Comparison of ENCODE assay signal across 11 mouse cellular contexts in the genomic region with DNA sequence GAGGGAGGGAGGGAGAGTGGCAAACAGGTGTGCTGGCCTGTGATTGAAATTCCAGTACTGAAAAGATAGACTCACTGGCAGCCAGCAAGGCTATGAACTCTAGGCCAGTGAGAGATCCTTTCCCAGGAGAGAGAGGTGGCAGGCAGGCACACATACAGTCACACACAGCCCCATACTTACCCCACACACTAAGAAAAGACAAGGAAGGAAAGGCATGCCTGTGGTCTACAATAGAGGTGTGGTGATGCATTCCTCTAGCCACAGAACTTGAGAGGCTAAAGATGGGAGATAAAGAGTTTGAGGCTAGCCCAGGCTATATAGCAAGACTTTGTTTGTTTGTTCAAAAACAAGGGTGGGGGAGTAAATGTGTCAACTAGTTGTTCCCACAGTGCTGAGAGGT. TPM values are rescaled to one million over a fixed set of nuclear protein-coding genes. Genes with fewer than 3 reads are reported as not detected.
A peak's percentile ranks its signal among the peaks of the same experiment; 100 is the strongest.
DNase-seq lines count a peak whose midpoint lies in the region; ATAC-seq and TF ChIP-seq lines count a peak whose summit lies in the region.
"Had no signal": no experiment of that assay in that cellular context is flagged by ENCODE, and none has a peak within 500 bp of the region (broad histone marks: within the 10 kb centered on the region; RNA-seq: fewer than 3 reads in every experiment).

No protein-coding gene starts in this region.

- DNase-seq in heart, postnatal 36 days = no peak
- DNase-seq in midbrain, postnatal 0 days (ENCODE audit: low spot score) = no peak
- no peak for DNase-seq in hindbrain, postnatal 0 days (ENCODE audit: low spot score)
- DNase-seq in frontal cortex, postnatal 25 days (ENCODE audit: low spot score in 2 of 2) = no peak
- DNase-seq in cerebellum, postnatal 25 days = no peak
- no peak for DNase-seq in gastrocnemius, postnatal 4 days (ENCODE audit: low spot score in 2 of 2)
- DNase-seq: gastrocnemius, postnatal 36 days; midbrain, embryonic 14.5 days had no signal

- no peak for TF ChIP-seq CTCF in midbrain, postnatal 0 days (IDR thresholded peaks at IDR 0.05)
- no peak for TF ChIP-seq CTCF in hindbrain, postnatal 0 days (IDR thresholded peaks at IDR 0.05; ENCODE audit: low read depth)

- intact Hi-C loops in heart, postnatal 36 days (cut with DNase I) = no loop called here

- no peaks in the 10 kb centered on the region for H3K36me3 ChIP-seq in heart, embryonic 15.5 days
- no peaks in the 10 kb centered on the region for H3K36me3 ChIP-seq in midbrain, embryonic 12.5 days
- no peaks in the 10 kb centered on the region for H3K36me3 ChIP-seq in midbrain, postnatal 0 days (ENCODE audit: insufficient read depth, low read length)
- H3K36me3 ChIP-seq in hindbrain, postnatal 0 days (ENCODE audit: insufficient read depth, low read length) = no peaks in the 10 kb centered on the region

- no peak overlapping the region for H3K9ac ChIP-seq in heart, embryonic 15.5 days
- no peak overlapping the region for H3K9ac ChIP-seq in midbrain, embryonic 12.5 days (replicated peaks)
- H3K9ac ChIP-seq in midbrain, postnatal 0 days (replicated peaks; ENCODE audit: low read length, poor library complexity, severe bottlenecking) = no peak overlapping the region
- H3K9ac ChIP-seq in hindbrain, postnatal 0 days (replicated peaks; ENCODE audit: low read length) = no peak overlapping the region

- H3K27ac ChIP-seq in heart, embryonic 15.5 days = peak overlapping the region; percentile 61
- 0 out of 2 replicates have a peak overlapping the region, but pooled peaks have one; percentile 49 for H3K27ac ChIP-seq in midbrain, embryonic 12.5 days (replicated peaks)
- no peak overlapping the region for H3K27ac ChIP-seq in midbrain, postnatal 0 days (ENCODE audit: low read depth, low read length)
- H3K27ac ChIP-seq in hindbrain, postnatal 0 days = peak overlapping the region; percentile 20; the same call in 1 of the 2 replicates

- no peak overlapping the region for H3K4me3 ChIP-seq in heart, embryonic 15.5 days
- no peak overlapping the region for H3K4me3 ChIP-seq in midbrain, embryonic 12.5 days
- H3K4me3 ChIP-seq in midbrain, postnatal 0 days (ENCODE audit: low read depth, low read length) = no peak overlapping the region
- H3K4me3 ChIP-seq in hindbrain, postnatal 0 days (ENCODE audit: low read length) = no peak overlapping the region

- ATAC-seq in heart, embryonic 15.5 days (replicated peaks; ENCODE audit: insufficient number of reproducible peaks, insufficient read depth, low FRiP score, low read depth) = no peak
- ATAC-seq in midbrain, embryonic 12.5 days (ENCODE audit: low FRiP score, low read depth) = no peak
- ATAC-seq in midbrain, postnatal 0 days (ENCODE audit: low FRiP score) = no peak
- no peak for ATAC-seq in hindbrain, postnatal 0 days

- H3K4me2 ChIP-seq in heart, embryonic 15.5 days = no peak overlapping the region
- H3K4me2 ChIP-seq in midbrain, embryonic 12.5 days (replicated peaks) = no peak overlapping the region
- H3K4me2 ChIP-seq in midbrain, postnatal 0 days (ENCODE audit: low read depth, low read length, poor library complexity, severe bottlenecking) = no peak overlapping the region
- H3K4me2 ChIP-seq in hindbrain, postnatal 0 days (ENCODE audit: low read depth, low read length) = no peak overlapping the region

- no peaks in the 10 kb centered on the region for H3K9me3 ChIP-seq in heart, embryonic 15.5 days (replicated peaks)
- H3K9me3 ChIP-seq in midbrain, embryonic 12.5 days = no peaks in the 10 kb centered on the region
- no peaks in the 10 kb centered on the region for H3K9me3 ChIP-seq in midbrain, postnatal 0 days (ENCODE audit: low read length)
- H3K9me3 ChIP-seq in hindbrain, postnatal 0 days (ENCODE audit: low read length) = no peaks in the 10 kb centered on the region

- peaks cover 15% of the 10 kb centered on the region for H3K4me1 ChIP-seq in heart, embryonic 15.5 days (replicated peaks)
- peaks cover 11% of the 10 kb centered on the region for H3K4me1 ChIP-seq in midbrain, embryonic 12.5 days
- no peaks in the 10 kb centered on the region for H3K4me1 ChIP-seq in midbrain, postnatal 0 days (ENCODE audit: insufficient read depth, low read length)
- no peaks in the 10 kb centered on the region for H3K4me1 ChIP-seq in hindbrain, postnatal 0 days (ENCODE audit: insufficient read depth, low read length)

- H3K27me3 ChIP-seq in heart, embryonic 15.5 days = no peaks in the 10 kb centered on the region
- H3K27me3 ChIP-seq in midbrain, embryonic 12.5 days = 0 out of 2 replicates have a peak, but pooled peaks cover 6% of the 10 kb centered on the region
- no peaks in the 10 kb centered on the region for H3K27me3 ChIP-seq in midbrain, postnatal 0 days (ENCODE audit: insufficient read depth, low read length)
- no peaks in the 10 kb centered on the region for H3K27me3 ChIP-seq in hindbrain, postnatal 0 days (ENCODE audit: insufficient read depth, low read length)
- H3K27me3 ChIP-seq: CH12.LX had no signal

RNA-seq across cellular contexts. Expression of gene Nid2, which starts 13.5 kb away (rescaled TPM):
- 84.4 and 116 TPM in 2 replicates for polyA plus RNA-seq in heart, embryonic 15.5 days (2015; fragmentation: Nextera tagmentation; extraction: Ambion mirVana)
- total RNA-seq in heart, postnatal 36 days (2021) = 10 to 100 TPM; 35.0 to 36.3 TPM
- 48.7 and 60.8 TPM in 2 replicates for polyA plus RNA-seq in midbrain, embryonic 12.5 days (2016; fragmentation: Nextera tagmentation; extraction: Ambion mirVana)
- 35.2 and 39.0 TPM in 2 replicates for total RNA-seq in midbrain, postnatal 0 days (2014; rRNA removed)
- polyA plus RNA-seq in midbrain, postnatal 0 days (2015; fragmentation: Nextera tagmentation; extraction: Ambion mirVana) = 18.6 and 21.3 TPM in 2 replicates
- total RNA-seq in hindbrain, postnatal 0 days (2014; rRNA removed) = 40.6 and 52.8 TPM in 2 replicates
- polyA plus RNA-seq in hindbrain, postnatal 0 days (2015; fragmentation: Nextera tagmentation; extraction: Ambion mirVana) = 22.5 and 25.5 TPM in 2 replicates
- total RNA-seq in gastrocnemius, postnatal 4 days (2021) = 100 to 1,000 TPM; 148 to 156 TPM
